Mouse (Mus musculus) liver, embryonic 14.5 days (tissue): Measurements from ENCODE around the gene Siah2. TPM values are rescaled to one million over a fixed set of nuclear protein-coding genes. Genes with fewer than 3 reads are reported as not detected.
A peak's percentile ranks its signal among the peaks of the same experiment; 100 is the strongest.

Experiments
- ATAC-seq: fragments of 200-750 bp; cut with Nextera tagmentation; 2 replicates; pipeline ENCODE4 v1.8.0; 2017; ENCODE audit warnings: moderate number of reproducible peaks, mild to moderate bottlenecking, moderate library complexity; ENCODE audit not compliant: insufficient read depth
- DNase-seq, 3 experiments: peaks; one replicate each; pipeline ENCODE4 v3.0.0-alpha.2; 2012 to 2013; ENCODE audit warnings: low read depth in 3 of 3, low spot score in 3 of 3
- H3K27ac ChIP-seq: fragments of 300-500 bp; sonication (generic); 2 replicates; pipeline ENCODE4 v1.5.1; 2014; ENCODE audit warnings: moderate library complexity, mild to moderate bottlenecking, control low read depth, inconsistent platforms
- H3K27me3 ChIP-seq: fragments of 300-500 bp; sonication (generic); 2 replicates; pipeline ENCODE4 v1.6.1; 2014; ENCODE audit warnings: mild to moderate bottlenecking, low read length, moderate library complexity; ENCODE audit not compliant: control insufficient read depth, insufficient read depth
- H3K36me3 ChIP-seq: fragments of 300-500 bp; sonication (generic); replicated peaks from 2 replicates; pipeline ENCODE4 v1.6.1; 2014; ENCODE audit warnings: low read depth; ENCODE audit not compliant: control insufficient read depth, insufficient read depth
- H3K4me1 ChIP-seq, 2 experiments: fragments of 200-500 bp in 1 of 2; fragments of 300-500 bp in 1 of 2; sonication (generic) in 1 of 2; replicated peaks; 2 replicates each; pipeline ENCODE4 v1.6.1; 2012 to 2014; ENCODE audit warnings: antibody characterized with exemption in 1 of 2, inconsistent platforms in 1 of 2, low read length in 1 of 2; ENCODE audit not compliant: control insufficient read depth in 2 of 2, insufficient read depth in 2 of 2
- H3K4me2 ChIP-seq: fragments of 300-500 bp; sonication (generic); 2 replicates; pipeline ENCODE4 v1.6.1; 2014; ENCODE audit warnings: low read depth, mild to moderate bottlenecking, control low read depth, moderate library complexity
- H3K4me3 ChIP-seq, 2 experiments: fragments of 200-500 bp in 1 of 2; fragments of 300-500 bp in 1 of 2; sonication (generic) in 1 of 2; 2 replicates each; pipeline ENCODE4 v1.5.1; 2012 to 2014; ENCODE audit warnings: low read depth in 2 of 2, low read length in 2 of 2, mild to moderate bottlenecking in 2 of 2, control low read depth in 1 of 2, inconsistent platforms in 1 of 2, moderate library complexity in 1 of 2; ENCODE audit not compliant: insufficient read depth in 1 of 2
- H3K9ac ChIP-seq: fragments of 300-500 bp; sonication (generic); replicated peaks from 2 replicates; pipeline ENCODE4 v1.6.1; 2014; ENCODE audit warnings: mild to moderate bottlenecking, control low read depth, moderate library complexity
- H3K9me3 ChIP-seq: fragments of 300-500 bp; sonication (generic); 2 replicates; pipeline ENCODE4 v1.6.1; 2016; ENCODE audit warnings: low read length, mixed read lengths; ENCODE audit not compliant: control insufficient read depth
- CTCF ChIP-seq: IDR thresholded peaks from 2 replicates; pipeline ENCODE4 v1.5.1; 2016; ENCODE audit warnings: antibody characterized with exemption, low read depth, control low read depth
- EP300 ChIP-seq: IDR thresholded peaks from 2 replicates; pipeline ENCODE4 v1.6.1; 2016; ENCODE audit warnings: antibody characterized with exemption, low read depth
- WGBS: fragments of 180-500 bp; shearing (Covaris S2); extraction: QIAGEN DNeasy Blood & Tissue Kit; methylation state at CpG from one replicate; pipeline ENCODE4 v1.1.7; 2014; ENCODE audit not compliant: insufficient replicate concordance; 5-methylcytosine and 5-hydroxymethylcytosine counted together
- polyA plus RNA-seq, 2 experiments: library from polyadenylated mRNA; depleted of rRNA in 1 of 2; stranded (reverse) in 1 of 2; unstranded in 1 of 2; fragments of >200 nt; fragmentation: Nextera tagmentation in 1 of 2; extraction: Ambion mirVana in 1 of 2; gene quantifications; 2 replicates each; pipeline versions ENCODE4 v1.2.1 to v1.2.3; 2012 to 2014

Gene Siah2
- polyA plus RNA-seq, 2 experiments: 2.8 to 4.7 TPM

DNA sequence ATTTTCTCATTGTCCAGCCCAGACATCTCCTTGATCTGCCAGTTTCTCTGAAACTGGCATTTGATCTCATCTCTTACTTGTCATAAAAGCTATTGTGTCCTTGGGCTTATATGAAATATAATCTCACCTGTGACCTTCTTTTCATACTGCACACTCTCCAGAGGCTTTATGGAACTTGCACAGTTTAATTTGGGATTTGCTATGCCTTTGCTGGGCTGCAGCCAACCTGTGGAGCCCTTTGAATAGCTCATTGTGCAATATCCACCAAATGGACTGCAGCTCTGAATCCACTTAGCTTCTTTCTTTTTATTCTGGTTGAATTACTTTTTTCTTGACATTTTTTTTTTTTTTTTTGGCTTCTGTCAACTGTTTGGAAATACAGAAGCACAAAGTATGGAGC, 37.3 kb upstream of the Siah2 start:
- TF ChIP-seq CTCF (no peak), EP300 (no peak)
- H3K27ac ChIP-seq: no peak overlapping the region
- H3K4me2 ChIP-seq: no peak overlapping the region
- 0 out of 4 replicates have a peak, but pooled peaks cover 0 to 2% of the 10 kb centered on the region in 2 experiments for H3K4me1 ChIP-seq
- no peaks in the 10 kb centered on the region for H3K27me3 ChIP-seq
- DNase-seq (no peak), ATAC-seq (no peak)
- no peaks in the 10 kb centered on the region for H3K9me3 ChIP-seq
- no peak overlapping the region for H3K9ac ChIP-seq
- no peaks in the 10 kb centered on the region for H3K36me3 ChIP-seq
- H3K4me3 ChIP-seq: no peak overlapping the region

DNA sequence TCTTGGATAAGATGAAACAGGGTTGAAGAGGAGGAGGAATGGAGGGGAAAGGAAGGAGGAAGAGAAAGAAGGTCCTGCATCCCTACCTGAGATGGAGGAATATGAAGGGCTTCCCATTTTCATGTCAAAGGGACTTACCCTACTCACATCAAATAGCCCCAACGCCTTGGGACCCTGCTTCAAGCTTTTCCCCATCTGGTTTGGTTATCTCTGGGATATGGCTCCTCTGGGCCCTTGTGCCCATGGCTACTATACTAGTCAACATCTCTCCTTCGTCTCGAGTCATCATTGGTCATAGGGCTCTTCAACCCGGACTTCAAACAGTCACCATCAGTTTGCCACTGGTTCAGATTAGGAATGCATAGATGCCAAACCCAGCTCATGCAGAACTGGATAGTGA, 35.4 kb upstream of the Siah2 start:
- TF ChIP-seq EP300 (no peak), CTCF (no peak)
- ATAC-seq: no peak
- Histone ChIP-seq H3K27me3 (no peaks in the 10 kb centered on the region), H3K9ac (no peak overlapping the region), H3K4me1 (0 out of 4 replicates have a peak, but pooled peaks cover 0 to 2% of the 10 kb centered on the region in 2 experiments), H3K27ac (no peak overlapping the region), H3K9me3 (no peaks in the 10 kb centered on the region), H3K4me3 (no peak overlapping the region), H3K4me2 (no peak overlapping the region), H3K36me3 (no peaks in the 10 kb centered on the region)
- no peak for DNase-seq
- 50% methylated on average over 4 of the region's 4 CpGs for WGBS

DNA sequence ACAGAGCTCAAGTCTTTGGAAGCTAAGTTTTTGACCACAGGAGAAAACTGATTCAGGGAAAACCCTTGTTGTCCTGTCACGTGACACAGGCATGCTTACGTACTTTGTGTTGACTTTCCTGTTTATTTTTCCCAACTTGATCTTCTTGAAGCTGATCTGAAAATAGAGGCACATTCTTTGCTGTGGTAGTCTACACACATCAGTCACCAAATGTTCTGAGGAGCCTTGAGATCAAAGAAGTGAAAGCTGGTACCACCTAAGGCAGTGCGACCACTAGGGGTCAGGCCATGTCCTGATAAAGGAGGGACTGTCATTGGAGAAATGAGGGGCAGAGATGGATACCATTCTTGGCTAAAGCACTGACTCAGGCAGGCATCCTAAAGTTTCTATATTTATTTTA, 34.8 kb upstream of the Siah2 start:
- no peak for ATAC-seq

DNA sequence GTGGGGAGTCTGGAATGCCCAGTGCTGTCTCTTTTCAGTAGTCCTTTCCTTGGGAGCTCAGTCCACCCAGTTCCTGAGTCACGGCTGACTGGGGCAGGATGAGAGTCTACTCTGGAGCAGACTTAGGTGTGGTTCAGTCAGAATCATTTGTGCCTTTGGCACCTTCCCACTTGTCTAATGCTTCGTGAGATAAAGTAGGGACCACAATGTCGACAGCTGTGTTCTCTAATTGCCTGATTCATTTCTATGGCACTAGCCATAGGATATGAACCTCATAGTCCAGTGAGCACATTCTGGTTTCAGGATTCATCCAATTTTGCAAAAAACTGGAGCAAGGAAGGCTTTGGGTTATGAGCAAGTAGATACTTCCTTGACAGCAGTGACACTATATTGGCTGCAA, 34.2 kb upstream of the Siah2 start:
- no peaks in the 10 kb centered on the region for H3K9me3 ChIP-seq
- no peak for ATAC-seq
- TF ChIP-seq CTCF: no peak
- no peak for TF ChIP-seq EP300
- H3K27me3 ChIP-seq: no peaks in the 10 kb centered on the region
- 0 out of 4 replicates have a peak, but pooled peaks cover 0 to 2% of the 10 kb centered on the region in 2 experiments for H3K4me1 ChIP-seq
- H3K4me2 ChIP-seq: no peak overlapping the region
- no peak for DNase-seq
- no peaks in the 10 kb centered on the region for H3K36me3 ChIP-seq
- H3K9ac ChIP-seq: no peak overlapping the region
- H3K27ac ChIP-seq: no peak overlapping the region
- no peak overlapping the region for H3K4me3 ChIP-seq
- WGBS: 43% methylated on average over 3 of the region's 3 CpGs

More for the DNA sequence above, 34.8 kb upstream of the Siah2 start:
- Histone ChIP-seq H3K4me2 (no peak overlapping the region), H3K4me3 (no peak overlapping the region), H3K27ac (no peak overlapping the region), H3K4me1 (0 out of 4 replicates have a peak, but pooled peaks cover 0 to 2% of the 10 kb centered on the region in 2 experiments), H3K9me3 (no peaks in the 10 kb centered on the region), H3K36me3 (no peaks in the 10 kb centered on the region), H3K27me3 (no peaks in the 10 kb centered on the region), H3K9ac (no peak overlapping the region)
- DNase-seq: no peak
- 29% methylated on average over 3 of the region's 3 CpGs for WGBS
- TF ChIP-seq CTCF (peak; percentile 61), EP300 (no peak)

DNA sequence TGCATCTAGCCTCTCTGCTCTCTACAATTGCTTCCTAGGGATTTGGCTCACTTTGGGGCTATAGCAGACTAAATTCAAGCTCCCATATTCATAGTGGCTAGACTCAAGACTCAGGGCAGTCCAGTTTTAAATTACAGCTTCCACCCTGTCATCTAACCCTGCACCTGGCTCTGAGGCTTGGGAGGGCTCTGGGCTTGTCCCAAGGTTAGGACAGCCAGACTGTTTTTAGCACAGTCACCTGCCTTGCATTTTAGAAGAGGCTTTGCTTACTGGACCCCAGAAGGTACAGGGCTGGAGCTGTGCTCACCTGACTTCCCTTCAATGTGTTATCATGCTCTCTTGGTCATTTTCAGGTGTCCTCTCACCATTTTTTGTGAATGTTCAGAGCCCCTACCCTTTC, 32.6 kb upstream of the Siah2 start:
- no peak overlapping the region for H3K27ac ChIP-seq
- no peak for ATAC-seq
- H3K9me3 ChIP-seq: no peaks in the 10 kb centered on the region
- no peaks in the 10 kb centered on the region for H3K27me3 ChIP-seq
- H3K9ac ChIP-seq: no peak overlapping the region
- TF ChIP-seq EP300 (no peak), CTCF (no peak)
- H3K4me1 ChIP-seq: 0 out of 4 replicates have a peak, but pooled peaks cover 0 to 2% of the 10 kb centered on the region in 2 experiments
- no peak overlapping the region for H3K4me2 ChIP-seq
- no peaks in the 10 kb centered on the region for H3K36me3 ChIP-seq
- DNase-seq: no peak
- no peak overlapping the region for H3K4me3 ChIP-seq
